Mouse (Mus musculus) heart, embryonic 12.5 days (tissue): ENCODE measurements at regions not wholly inside any gene's neighbourhood (a gene's known extent, or its start where the extent isn't known, plus 50 kb on each side); places are given as distances from the start of the nearest gene placed in this dataset.

Source experiments
- ATAC-seq: fragments of 200-750 bp; cut with Nextera tagmentation; 2 replicates; pipeline ENCODE4 v1.8.0; 2017; ENCODE audit warnings: moderate TSS enrichment, moderate library complexity; ENCODE audit not compliant: insufficient number of reproducible peaks, low FRiP score
- H3K27ac ChIP-seq: fragments of 300-500 bp; sonication (generic); 2 replicates; pipeline ENCODE4 v1.5.1; 2016; ENCODE audit warnings: mild to moderate bottlenecking, moderate library complexity; ENCODE audit not compliant: poor library complexity, severe bottlenecking
- H3K27me3 ChIP-seq: fragments of 300-500 bp; sonication (generic); replicated peaks from 2 replicates; pipeline ENCODE4 v1.6.1; 2016; ENCODE audit warnings: mild to moderate bottlenecking, moderate library complexity
- H3K36me3 ChIP-seq: fragments of 300-500 bp; sonication (generic); 2 replicates; pipeline ENCODE4 v1.6.1; 2016; ENCODE audit warnings: mild to moderate bottlenecking, moderate library complexity
- H3K4me1 ChIP-seq: fragments of 300-500 bp; sonication (generic); replicated peaks from 2 replicates; pipeline ENCODE4 v1.6.1; 2016; ENCODE audit warnings: mild to moderate bottlenecking
- H3K4me2 ChIP-seq: fragments of 300-500 bp; sonication (generic); 2 replicates; pipeline ENCODE4 v1.6.1; 2016; ENCODE audit warnings: mild to moderate bottlenecking, moderate library complexity
- H3K4me3 ChIP-seq: fragments of 300-500 bp; sonication (generic); 2 replicates; pipeline ENCODE4 v1.5.1; 2016; ENCODE audit warnings: mild to moderate bottlenecking
- H3K9ac ChIP-seq: fragments of 300-500 bp; sonication (generic); 2 replicates; pipeline ENCODE4 v1.6.1; 2016; ENCODE audit warnings: mild to moderate bottlenecking, moderate library complexity
- H3K9me3 ChIP-seq: fragments of 300-500 bp; sonication (generic); replicated peaks from 2 replicates; pipeline ENCODE4 v1.6.1; 2016; ENCODE audit warnings: mild to moderate bottlenecking, moderate library complexity
- WGBS: fragments of 180-500 bp; shearing (Covaris S2); methylation state at CpG from one replicate; pipeline ENCODE4 v1.1.7; 2016; 5-methylcytosine and 5-hydroxymethylcytosine counted together

GRCm38 (mm10) chr8:7763820-7764219 is 897.2 kb downstream of the Efnb2 start:
- H3K27ac ChIP-seq = no peak overlapping the region
- WGBS = 65% methylated on average over 3 of the region's 3 CpGs

DNA sequence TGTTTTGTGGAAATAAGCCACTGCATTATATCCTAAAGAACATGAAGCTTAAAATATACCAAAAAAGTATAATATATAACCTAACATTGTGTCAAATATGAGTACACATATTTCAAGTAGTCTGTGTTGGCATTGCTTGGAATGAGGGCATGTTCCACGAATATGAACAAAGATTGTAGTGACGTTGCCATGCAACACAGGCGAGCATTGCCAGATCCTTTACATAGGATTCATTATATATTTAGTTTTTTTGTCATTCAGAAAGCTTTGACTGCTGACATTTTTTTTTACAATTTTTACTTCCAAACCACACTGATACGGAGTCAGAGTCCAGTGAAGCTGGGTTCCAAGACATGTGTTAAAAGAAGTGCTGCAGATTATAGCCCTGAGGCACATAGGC is 900.1 kb downstream of the Efnb2 start:
- H3K27ac ChIP-seq = no peak overlapping the region
- no peaks in the 10 kb centered on the region for H3K36me3 ChIP-seq
- H3K4me3 ChIP-seq = no peak overlapping the region
- no peaks in the 10 kb centered on the region for H3K4me1 ChIP-seq
- H3K4me2 ChIP-seq = no peak overlapping the region
- H3K9ac ChIP-seq = no peak overlapping the region
- 70% methylated on average over 4 of the region's 4 CpGs for WGBS
- no peak for ATAC-seq
- H3K27me3 ChIP-seq = no peaks in the 10 kb centered on the region
- H3K9me3 ChIP-seq = no peaks in the 10 kb centered on the region

More at GRCm38 (mm10) chr8:7763820-7764219, 897.2 kb downstream of the Efnb2 start:
- ATAC-seq = no peak
- no peak overlapping the region for H3K4me2 ChIP-seq
- no peaks in the 10 kb centered on the region for H3K4me1 ChIP-seq
- no peak overlapping the region for H3K4me3 ChIP-seq
- no peaks in the 10 kb centered on the region for H3K9me3 ChIP-seq
- H3K36me3 ChIP-seq = no peaks in the 10 kb centered on the region
- no peaks in the 10 kb centered on the region for H3K27me3 ChIP-seq
- no peak overlapping the region for H3K9ac ChIP-seq

DNA sequence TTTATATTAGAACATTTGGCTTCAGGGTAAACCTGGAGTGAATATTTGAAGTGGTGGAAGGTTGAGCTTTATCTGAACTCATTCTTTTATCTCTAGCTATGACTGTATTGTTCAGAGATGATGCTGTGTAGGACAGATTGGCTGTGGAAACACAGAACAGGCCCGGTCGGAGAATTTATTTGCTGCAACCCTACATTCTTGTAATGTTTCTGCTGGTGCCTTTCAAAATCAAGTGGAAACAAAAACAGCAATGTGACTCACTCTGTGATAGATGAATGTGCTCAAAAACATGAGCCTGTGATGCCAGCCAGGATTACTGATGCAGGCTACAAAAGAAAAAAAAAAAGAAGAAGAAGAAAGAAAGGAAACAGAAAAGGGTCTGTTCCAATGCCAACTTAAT is 928.3 kb downstream of the Efnb2 start:
- Histone ChIP-seq H3K36me3 (no peaks in the 10 kb centered on the region), H3K4me2 (no peak overlapping the region), H3K27me3 (no peaks in the 10 kb centered on the region), H3K27ac (no peak overlapping the region), H3K9ac (no peak overlapping the region), H3K4me3 (no peak overlapping the region), H3K4me1 (no peaks in the 10 kb centered on the region; the same call in 1 of the 2 replicates), H3K9me3 (no peaks in the 10 kb centered on the region)
- ATAC-seq = peak; percentile 29; the same call in 1 of the 2 replicates
- WGBS = 23% methylated on average over 2 of the region's 2 CpGs

GRCm38 (mm10) chr8:7721880-7722279 is 939.2 kb downstream of the Efnb2 start:
- Histone ChIP-seq H3K27me3 (no peaks in the 10 kb centered on the region), H3K4me3 (no peak overlapping the region), H3K4me1 (no peaks in the 10 kb centered on the region), H3K4me2 (no peak overlapping the region), H3K36me3 (no peaks in the 10 kb centered on the region), H3K9ac (no peak overlapping the region), H3K9me3 (no peaks in the 10 kb centered on the region), H3K27ac (no peak overlapping the region)
- 87% methylated on average over 3 of the region's 3 CpGs for WGBS
- no peak for ATAC-seq

- H3K4me1 ChIP-seq = no peaks in the 10 kb centered on the region
- ATAC-seq = no peak
- no peak overlapping the region for H3K4me3 ChIP-seq
- no peak overlapping the region for H3K4me2 ChIP-seq
- 74% methylated on average over 5 of the region's 5 CpGs for WGBS
- no peaks in the 10 kb centered on the region for H3K36me3 ChIP-seq
- H3K27me3 ChIP-seq = no peaks in the 10 kb centered on the region
- no peak overlapping the region for H3K27ac ChIP-seq
- H3K9me3 ChIP-seq = no peaks in the 10 kb centered on the region
- no peak overlapping the region for H3K9ac ChIP-seq
Measured at GRCm38 (mm10) chr8:7718898-7719696, 941.9 kb downstream of the Efnb2 start.

DNA sequence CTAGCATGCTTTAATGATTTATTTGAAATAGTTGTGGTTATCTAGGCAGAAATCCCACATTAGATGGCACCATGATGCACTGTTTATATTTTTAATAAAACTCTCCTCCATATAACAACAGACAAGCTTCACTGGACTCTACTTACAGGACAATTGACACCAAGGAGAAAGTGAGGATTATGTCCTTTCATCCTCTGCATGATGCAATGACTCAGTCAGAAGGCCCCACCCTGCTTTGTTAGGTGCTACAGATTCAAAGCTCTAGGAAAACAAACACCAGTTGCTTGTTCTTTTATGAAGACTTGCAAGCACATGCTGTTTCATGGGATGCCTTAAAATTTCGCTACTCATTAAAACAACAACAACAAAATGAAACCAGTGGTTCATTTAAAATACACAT is 950.3 kb downstream of the Efnb2 start:
- H3K4me2 ChIP-seq = no peak overlapping the region
- H3K4me3 ChIP-seq = no peak overlapping the region
- WGBS = 54% methylated on average over 1 of the region's 1 CpGs
- no peaks in the 10 kb centered on the region for H3K36me3 ChIP-seq
- H3K9me3 ChIP-seq = no peaks in the 10 kb centered on the region
- H3K27ac ChIP-seq = no peak overlapping the region
- H3K27me3 ChIP-seq = no peaks in the 10 kb centered on the region
- H3K4me1 ChIP-seq = no peaks in the 10 kb centered on the region
- no peak for ATAC-seq
- H3K9ac ChIP-seq = no peak overlapping the region

- no peak overlapping the region for H3K4me3 ChIP-seq
- 97% methylated on average over 1 of the region's 1 CpGs for WGBS
- no peak overlapping the region for H3K4me2 ChIP-seq
- ATAC-seq = no peak
- no peaks in the 10 kb centered on the region for H3K36me3 ChIP-seq
- H3K9ac ChIP-seq = no peak overlapping the region
- no peaks in the 10 kb centered on the region for H3K9me3 ChIP-seq
- no peaks in the 10 kb centered on the region for H3K4me1 ChIP-seq
- no peaks in the 10 kb centered on the region for H3K27me3 ChIP-seq
- no peak overlapping the region for H3K27ac ChIP-seq
Measured at GRCm38 (mm10) chr8:7709406-7709805, 951.6 kb downstream of the Efnb2 start.

- Histone ChIP-seq H3K27me3 (no peaks in the 10 kb centered on the region), H3K9ac (no peak overlapping the region), H3K4me1 (no peaks in the 10 kb centered on the region), H3K4me2 (no peak overlapping the region), H3K36me3 (no peaks in the 10 kb centered on the region), H3K27ac (no peak overlapping the region), H3K4me3 (no peak overlapping the region), H3K9me3 (no peaks in the 10 kb centered on the region)
- ATAC-seq = no peak
- 70% methylated on average over 2 of the region's 2 CpGs for WGBS
Measured at GRCm38 (mm10) chr8:7691355-7691996, 969.6 kb downstream of the Efnb2 start.

- Histone ChIP-seq H3K27me3 (no peaks in the 10 kb centered on the region), H3K36me3 (no peaks in the 10 kb centered on the region), H3K4me1 (no peaks in the 10 kb centered on the region), H3K27ac (no peak overlapping the region), H3K9me3 (no peaks in the 10 kb centered on the region), H3K4me2 (no peak overlapping the region), H3K4me3 (no peak overlapping the region), H3K9ac (no peak overlapping the region)
- no peak for ATAC-seq
Measured at GRCm38 (mm10) chr8:7653804-7654203, 1007.2 kb downstream of the Efnb2 start.
